Mouse (Mus musculus): ENCODE results near the gene Gm5935. TPM values are rescaled to one million over a fixed set of nuclear protein-coding genes. Genes with fewer than 3 reads are reported as not detected.
"Not testable (repeated sequence)": the region's sequence is repeated elsewhere in the genome, so short reads cannot be mapped to it uniquely, and the experiment has no call there.

The Gm5935 gene
- polyA plus RNA-seq (2014; fragmentation: Nextera tagmentation; extraction: Ambion mirVana), result not detected in 2 replicates

- H3K9me3 ChIP-seq (replicated peaks; ENCODE audit: control insufficient read depth, low read length); H3K9ac ChIP-seq (ENCODE audit: low read length); H3K27me3 ChIP-seq (replicated peaks; ENCODE audit: control insufficient read depth, insufficient read depth, low read length); H3K4me1 ChIP-seq (ENCODE audit: control insufficient read depth, insufficient read depth, low read length); DNase-seq (ENCODE audit: low spot score); H3K4me2 ChIP-seq (ENCODE audit: low read length); ATAC-seq; H3K36me3 ChIP-seq (ENCODE audit: control insufficient read depth, insufficient read depth, low read length); H3K4me3 ChIP-seq (ENCODE audit: low read depth, low read length); H3K27ac ChIP-seq (ENCODE audit: low read depth, low read length): not testable (repeated sequence)
- WGBS, result 81% methylated on average over 5 of the region's 5 CpGs
These were observed at the start of gene Gm5935 for GRCm38 (mm10) chrX:24775064-24775463. Gm5935 (minus strand) TSS chrX:24775164.

Other genes starting within 250 kb of the Gm5935 start
- gene Gm4297, start 200.3 kb downstream of the Gm5935 start, polyA plus RNA-seq (2014; fragmentation: Nextera tagmentation; extraction: Ambion mirVana), result not detected in 2 replicates

Data from forebrain, embryonic 14.5 days (tissue).